Mouse (Mus musculus): ENCODE data around the gene Slc44a1.

DNA sequence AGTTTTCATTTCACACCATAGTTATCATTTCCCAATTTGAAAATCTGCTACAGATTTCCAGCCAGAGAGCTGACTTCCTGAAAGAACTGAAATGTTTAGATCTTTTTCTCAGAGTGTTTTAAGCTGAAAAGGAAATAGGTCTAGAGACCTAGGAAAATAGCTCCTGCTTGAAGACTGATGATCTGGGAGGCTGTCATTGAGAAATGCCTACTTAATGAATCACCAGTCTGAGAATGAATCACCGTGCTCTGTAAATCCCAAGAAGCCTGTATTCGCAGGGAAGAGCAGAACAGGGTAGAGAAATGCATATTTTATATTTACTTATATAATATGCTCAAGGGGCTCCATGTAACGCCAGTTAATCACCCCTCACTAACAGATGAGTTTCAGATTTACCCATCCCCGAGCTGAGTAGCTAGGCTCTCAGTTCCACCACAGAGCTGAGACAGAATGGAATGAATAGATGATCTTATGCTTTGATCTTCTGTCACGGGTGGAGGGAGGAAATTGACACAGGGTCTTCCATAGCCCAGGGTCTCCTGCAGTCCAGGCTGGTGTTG is 30.6 kb upstream of the Slc44a1 start:
- no peak for TF ChIP-seq CTCF (IDR thresholded peaks at IDR 0.05; ENCODE audit: control insufficient read depth, insufficient read depth, low read length)
- TF ChIP-seq POLR2A (IDR thresholded peaks at IDR 0.05; ENCODE audit: borderline replicate concordance, control insufficient read depth, low read depth, low read length), result no peak

Data from bone marrow, adult 2 months (tissue).